Mouse (Mus musculus) kidney, adult 2 months (tissue): ENCODE results near the gene Zfp384.

Source experiments
- CTCF ChIP-seq: fragments of 200-500 bp; conservative IDR thresholded peaks from 2 replicates; pipeline ENCODE4 v1.5.1; 2011; ENCODE audit warnings: low read depth, mild to moderate bottlenecking, control low read depth, low read length, moderate library complexity, mixed read lengths; ENCODE audit not compliant: insufficient read depth, insufficient read length
- POLR2A ChIP-seq: fragments of 200-500 bp; IDR thresholded peaks from one replicate; pipeline ENCODE4 v1.6.1; 2011; ENCODE audit warnings: low read depth, low read length, control low read depth

- TF ChIP-seq CTCF (peak; percentile 38), POLR2A (no peak)
Observed at GRCm38 (mm10) chr6:125051237-125051636, 42.3 kb downstream of the Zfp384 start.
